31 mouse cellular contexts compared by ENCODE assay signal in genomic region chr4:45955235-45955634, GRCm38 (mm10).
"Had no signal": no experiment of that assay in that cellular context is flagged by ENCODE, and none has a peak within 500 bp of the region (broad histone marks: within the 10 kb centered on the region; RNA-seq: fewer than 3 reads in every experiment).

No protein-coding gene starts in this region.

- H3K4me3 ChIP-seq: limb, embryonic 10.5 days; limb, embryonic 12.5 days; limb, embryonic 13.5 days; limb, embryonic 15.5 days; liver, embryonic 12.5 days; liver, embryonic 13.5 days; liver, embryonic 15.5 days; lung, embryonic 15.5 days; megakaryocyte, embryonic 14.5 days; midbrain, embryonic 10.5 days; midbrain, embryonic 12.5 days; midbrain, embryonic 13.5 days; midbrain, embryonic 15.5 days; myocyte; neural tube, embryonic 12.5 days had no signal

- H3K36me3 ChIP-seq: limb, embryonic 10.5 days; limb, embryonic 12.5 days; limb, embryonic 13.5 days; limb, embryonic 15.5 days; liver, embryonic 12.5 days; liver, embryonic 13.5 days; liver, embryonic 15.5 days; lung, embryonic 15.5 days; midbrain, embryonic 10.5 days; midbrain, embryonic 12.5 days; midbrain, embryonic 13.5 days; midbrain, embryonic 15.5 days; neural tube, embryonic 12.5 days had no signal

- H3K9ac ChIP-seq: limb, embryonic 12.5 days; limb, embryonic 13.5 days; limb, embryonic 15.5 days; liver, embryonic 12.5 days; liver, embryonic 13.5 days; liver, embryonic 14.5 days; liver, embryonic 15.5 days; liver, postnatal 0 days; lung, embryonic 14.5 days; lung, embryonic 15.5 days; midbrain, embryonic 12.5 days; midbrain, embryonic 13.5 days; midbrain, embryonic 15.5 days; neural tube, embryonic 12.5 days had no signal

- H3K27ac ChIP-seq: limb, embryonic 10.5 days; limb, embryonic 12.5 days; limb, embryonic 13.5 days; limb, embryonic 15.5 days; liver, embryonic 12.5 days; liver, embryonic 13.5 days; liver, embryonic 14.5 days; liver, embryonic 15.5 days; lung, embryonic 15.5 days; macrophage; midbrain, embryonic 10.5 days; midbrain, embryonic 12.5 days; midbrain, embryonic 13.5 days; midbrain, embryonic 15.5 days; neural tube, embryonic 12.5 days had no signal

- H3K4me2 ChIP-seq: limb, embryonic 12.5 days; limb, embryonic 13.5 days; limb, embryonic 15.5 days; liver, embryonic 11.5 days; liver, embryonic 12.5 days; liver, embryonic 13.5 days; liver, embryonic 15.5 days; lung, embryonic 14.5 days; lung, embryonic 15.5 days; midbrain, embryonic 11.5 days; midbrain, embryonic 12.5 days; midbrain, embryonic 13.5 days; midbrain, embryonic 15.5 days; neural tube, embryonic 12.5 days had no signal

- ATAC-seq: liver, embryonic 12.5 days; liver, postnatal 0 days; lung, postnatal 0 days; midbrain, embryonic 13.5 days; midbrain, embryonic 15.5 days; midbrain, embryonic 16.5 days had no signal

- H3K9me3 ChIP-seq: limb, embryonic 10.5 days; limb, embryonic 12.5 days; limb, embryonic 13.5 days; limb, embryonic 15.5 days; liver, embryonic 12.5 days; liver, embryonic 13.5 days; liver, embryonic 15.5 days; lung, embryonic 15.5 days; midbrain, embryonic 10.5 days; midbrain, embryonic 12.5 days; midbrain, embryonic 13.5 days; midbrain, embryonic 15.5 days; neural tube, embryonic 12.5 days had no signal

- H3K4me1 ChIP-seq: limb, embryonic 10.5 days; limb, embryonic 12.5 days; limb, embryonic 13.5 days; limb, embryonic 15.5 days; liver, embryonic 12.5 days; liver, embryonic 13.5 days; liver, embryonic 15.5 days; midbrain, embryonic 10.5 days; midbrain, embryonic 12.5 days; midbrain, embryonic 13.5 days; midbrain, embryonic 15.5 days; neural tube, embryonic 12.5 days had no signal

- H3K27me3 ChIP-seq: limb, embryonic 12.5 days; limb, embryonic 13.5 days; limb, embryonic 15.5 days; liver, embryonic 13.5 days; liver, embryonic 15.5 days; lung, embryonic 15.5 days; midbrain, embryonic 12.5 days; midbrain, embryonic 13.5 days; midbrain, embryonic 15.5 days; neural tube, embryonic 12.5 days had no signal

- DNase-seq: left cerebral cortex, postnatal 4 days; liver; liver, embryonic 13.5 days; liver, postnatal 0 days; lung, adult 18-20 months; lung, adult 2 months; lung, embryonic 14.5 days; lung, postnatal 10 days; lung, postnatal 14 days; lung, postnatal 36 days; midbrain, embryonic 14.5 days had no signal
